In genomic region chr12:116280653-116281364, GRCm38 (mm10) we compare ENCODE assay signal across 8 mouse cellular contexts. TPM values are rescaled to one million over a fixed set of nuclear protein-coding genes. Genes with fewer than 3 reads are reported as not detected.
DNase-seq lines count a peak whose midpoint lies in the region; ATAC-seq and TF ChIP-seq lines count a peak whose summit lies in the region.

Gene Esyt2 (plus strand): TSS chr12:116281196.

- H3K79me2 ChIP-seq in CH12.LX (replicated peaks; ENCODE audit: control insufficient read depth, extremely low read depth, insufficient read depth, poor library complexity, severe bottlenecking), result peaks cover 3% of the 10 kb centered on the region; the same call in 1 of the 2 replicates

- ATAC-seq in forebrain, embryonic 11.5 days (replicated peaks; ENCODE audit: low FRiP score), result peak; percentile 97
- peak; percentile 94 for ATAC-seq in heart, embryonic 16.5 days (replicated peaks; ENCODE audit: extremely low read depth, insufficient read depth, low FRiP score)
- ATAC-seq in liver, embryonic 15.5 days (ENCODE audit: insufficient read depth), result peak; percentile 92
- peak; percentile 98 for ATAC-seq in neural tube, embryonic 12.5 days (ENCODE audit: low FRiP score, low read depth)

- no peaks in the 10 kb centered on the region for H3K36me3 ChIP-seq in CH12.LX (replicated peaks in 1 of 2; ENCODE audit: control insufficient read depth in 1 of 2, insufficient read depth in 1 of 2, low read length in 1 of 2)
- H3K36me3 ChIP-seq in forebrain, embryonic 11.5 days (ENCODE audit: control insufficient read depth, insufficient read depth, low read length), result no peaks in the 10 kb centered on the region
- H3K36me3 ChIP-seq in heart, embryonic 16.5 days (ENCODE audit: control insufficient read depth, insufficient read depth), result no peaks in the 10 kb centered on the region
- no peaks in the 10 kb centered on the region for H3K36me3 ChIP-seq in liver, embryonic 15.5 days (replicated peaks)
- H3K36me3 ChIP-seq in neural tube, embryonic 12.5 days, result no peaks in the 10 kb centered on the region

- peak; percentile 98 for DNase-seq in CH12.LX (ENCODE audit: extremely low read depth)
- peak; percentile 98 for DNase-seq in c-Kit-positive CD71-positive TER-119-negative erythroid progenitor cells, embryonic 14.5 days (ENCODE audit: low read depth)
- DNase-seq in forebrain, embryonic 11.5 days (ENCODE audit: low spot score), result peak; percentile 100
- DNase-seq in kidney, postnatal 36 days, result peak; percentile 100
- peak; percentile 99 for DNase-seq in telencephalon, adult 2 months (ENCODE audit: low read depth, low spot score)

- no peak; the same call in 1 of the 2 replicates for TF ChIP-seq EP300 in CH12.LX (IDR thresholded peaks at IDR 0.05; ENCODE audit: low read length)

- H3K27ac ChIP-seq in CH12.LX (ENCODE audit: insufficient read depth, low read depth), result peak within 1 kb of the TSS; percentile 73
- H3K27ac ChIP-seq in forebrain, embryonic 11.5 days (ENCODE audit: low read depth, low read length), result peak within 1 kb of the TSS; percentile 91
- H3K27ac ChIP-seq in heart, embryonic 16.5 days (ENCODE audit: low read length), result peak within 1 kb of the TSS; percentile 99
- H3K27ac ChIP-seq in liver, embryonic 15.5 days (replicated peaks), result peak within 1 kb of the TSS; percentile 98
- H3K27ac ChIP-seq in neural tube, embryonic 12.5 days, result peak within 1 kb of the TSS; percentile 93

- no peaks in the 10 kb centered on the region for H3K9me3 ChIP-seq in CH12.LX (replicated peaks; ENCODE audit: low read length)
- no peaks in the 10 kb centered on the region for H3K9me3 ChIP-seq in forebrain, embryonic 11.5 days (ENCODE audit: control insufficient read depth, low read length)
- no peaks in the 10 kb centered on the region for H3K9me3 ChIP-seq in heart, embryonic 16.5 days (replicated peaks; ENCODE audit: control insufficient read depth, low read length)
- H3K9me3 ChIP-seq in liver, embryonic 15.5 days (replicated peaks), result no peaks in the 10 kb centered on the region
- no peaks in the 10 kb centered on the region for H3K9me3 ChIP-seq in neural tube, embryonic 12.5 days

- TF ChIP-seq CTCF in CH12.LX (conservative IDR thresholded peaks at IDR 0.05 in 1 of 2, IDR thresholded peaks at IDR 0.05 in 1 of 2; ENCODE audit: low read depth in 2 of 2, low read length in 2 of 2), result peak in 1 of 2 experiments; percentile 57; a peak in 2 of 4 replicates

- peak; percentile 90 for TF ChIP-seq POLR2A in CH12.LX (IDR thresholded peaks at IDR 0.05; ENCODE audit: low read depth, low read length)

- peak within 1 kb of the TSS; percentile 64 for H3K4me2 ChIP-seq in CH12.LX (ENCODE audit: insufficient read depth, low read depth, poor library complexity, severe bottlenecking)
- H3K4me2 ChIP-seq in forebrain, embryonic 11.5 days (ENCODE audit: low read depth, low read length, severe bottlenecking), result peak within 1 kb of the TSS; percentile 98
- peak within 1 kb of the TSS; percentile 94 for H3K4me2 ChIP-seq in heart, embryonic 16.5 days (ENCODE audit: low read depth, low read length)
- peak within 1 kb of the TSS; percentile 77 for H3K4me2 ChIP-seq in liver, embryonic 15.5 days
- H3K4me2 ChIP-seq in neural tube, embryonic 12.5 days (replicated peaks), result peak within 1 kb of the TSS; percentile 93

- peaks cover 0 to 13% of the 10 kb centered on the region in 2 experiments; a peak in 3 of 4 replicates for H3K4me1 ChIP-seq in CH12.LX (ENCODE audit: control insufficient read depth in 1 of 2, insufficient read depth in 2 of 2)
- peaks cover 2% of the 10 kb centered on the region; the same call in 1 of the 2 replicates for H3K4me1 ChIP-seq in forebrain, embryonic 11.5 days (replicated peaks; ENCODE audit: control insufficient read depth, insufficient read depth, low read length)
- H3K4me1 ChIP-seq in heart, embryonic 16.5 days (ENCODE audit: control insufficient read depth, insufficient read depth, low read length), result peaks cover 5% of the 10 kb centered on the region; the same call in 1 of the 2 replicates
- H3K4me1 ChIP-seq in liver, embryonic 15.5 days (replicated peaks), result peaks cover 60% of the 10 kb centered on the region
- peaks cover 10% of the 10 kb centered on the region for H3K4me1 ChIP-seq in neural tube, embryonic 12.5 days

- peak within 1 kb of the TSS; percentile 82 for H3K9ac ChIP-seq in CH12.LX (ENCODE audit: insufficient read depth, low read depth)
- peak within 1 kb of the TSS; percentile 96 for H3K9ac ChIP-seq in forebrain, embryonic 11.5 days (ENCODE audit: low read length)
- H3K9ac ChIP-seq in heart, embryonic 16.5 days (ENCODE audit: low read length), result peak within 1 kb of the TSS; percentile 99
- peak within 1 kb of the TSS; percentile 99 for H3K9ac ChIP-seq in liver, embryonic 15.5 days
- peak within 1 kb of the TSS; percentile 90 for H3K9ac ChIP-seq in neural tube, embryonic 12.5 days

- in situ Hi-C loops in CH12.LX (cut with MboI; ENCODE audit: low pct_ligation_motif_present, low pct_unique_long_range_greater_than_20kb, low sequenced_read_pairs), result loop anchor here (25.0 kb wide), 1 partner anchor 131 kb away; the partner anchor contains the start of gene Ncapg2

- under 1% methylated on average over 62 of the region's 68 CpGs for WGBS in forebrain, embryonic 11.5 days
- WGBS in heart, embryonic 16.5 days, result under 1% methylated on average over 68 of the region's 68 CpGs
- WGBS in liver, embryonic 15.5 days (ENCODE audit: insufficient replicate concordance), result under 1% methylated on average over 66 of the region's 68 CpGs
- WGBS in neural tube, embryonic 12.5 days, result under 1% methylated on average over 67 of the region's 68 CpGs

- H3K27me3 ChIP-seq in CH12.LX (replicated peaks), result no peaks in the 10 kb centered on the region
- H3K27me3 ChIP-seq in forebrain, embryonic 11.5 days (ENCODE audit: control insufficient read depth, insufficient read depth, low read length), result no peaks in the 10 kb centered on the region
- H3K27me3 ChIP-seq in heart, embryonic 16.5 days (ENCODE audit: control insufficient read depth, insufficient read depth, low read length), result no peaks in the 10 kb centered on the region
- H3K27me3 ChIP-seq in liver, embryonic 15.5 days, result no peaks in the 10 kb centered on the region
- H3K27me3 ChIP-seq in neural tube, embryonic 12.5 days (replicated peaks), result no peaks in the 10 kb centered on the region

- peak within 1 kb of the TSS; percentile 85 to 95 (median 91) for H3K4me3 ChIP-seq in CH12.LX (replicated peaks in 1 of 3; ENCODE audit: low read depth in 2 of 3, low read length in 2 of 3, poor library complexity in 1 of 3)
- H3K4me3 ChIP-seq in forebrain, embryonic 11.5 days (ENCODE audit: low read depth, low read length), result peak within 1 kb of the TSS; percentile 96
- peak within 1 kb of the TSS; percentile 98 for H3K4me3 ChIP-seq in heart, embryonic 16.5 days (ENCODE audit: low read length)
- peak within 1 kb of the TSS; percentile 99 for H3K4me3 ChIP-seq in liver, embryonic 15.5 days (replicated peaks)
- peak within 1 kb of the TSS; percentile 79 for H3K4me3 ChIP-seq in neural tube, embryonic 12.5 days

- TF ChIP-seq RAD21 in CH12.LX (IDR thresholded peaks at IDR 0.05; ENCODE audit: low read depth, low read length), result peak; percentile 41

- dilution Hi-C loops in CH12.LX (cut with MboI; ENCODE audit: extremely low pct_ligation_motif_present, extremely low pct_unique_long_range_greater_than_20kb, low sequenced_read_pairs), result no loop called here

TF ChIP-seq in CH12.LX, 34 proteins besides CTCF, POLR2A, EP300 and RAD21 (continues in another document):
- TF ChIP-seq MAX (IDR thresholded peaks at IDR 0.05; ENCODE audit: low read length) (peak; percentile 43; the same call in 1 of the 2 replicates), PAX5 (IDR thresholded peaks at IDR 0.05; ENCODE audit: low read length) (no peak), TBP (conservative IDR thresholded peaks at IDR 0.05; ENCODE audit: low read depth, low read length) (0 out of 2 replicates have a peak, but pooled peaks have one; percentile 48), GABPA (IDR thresholded peaks at IDR 0.05; ENCODE audit: insufficient replicate concordance, low read depth, low read length) (peak; percentile 80), JUN (IDR thresholded peaks at IDR 0.05; ENCODE audit: insufficient read depth, low read depth, low read length) (no peak), ZMIZ1 (IDR thresholded peaks at IDR 0.05; ENCODE audit: low read depth, low read length) (peak; percentile 39), ZC3H11A (IDR thresholded peaks at IDR 0.05; ENCODE audit: low read depth, low read length) (no peak), KAT2A (IDR thresholded peaks at IDR 0.05; ENCODE audit: insufficient replicate concordance, low read length) (peak; percentile 72; the same call in 1 of the 2 replicates), ELF1 (IDR thresholded peaks at IDR 0.05; ENCODE audit: low read depth, low read length) (peak; percentile 82), NRF1 (IDR thresholded peaks at IDR 0.05; ENCODE audit: low read depth, low read length) (peak; percentile 67), JUND (conservative IDR thresholded peaks at IDR 0.05; ENCODE audit: low read depth, low read length) (no peak), SIN3A (IDR thresholded peaks at IDR 0.05; ENCODE audit: low read length) (peak; percentile 95), SMC3 (IDR thresholded peaks at IDR 0.05; ENCODE audit: low read depth, low read length) (peak; percentile 7; the same call in 1 of the 2 replicates), MXI1 (IDR thresholded peaks at IDR 0.05; ENCODE audit: low read depth, low read length) (peak; percentile 78; the same call in 1 of the 2 replicates), ETS1 (conservative IDR thresholded peaks at IDR 0.05; ENCODE audit: low read depth, low read length) (peak; percentile 68), POLR2AphosphoS2 (IDR thresholded peaks at IDR 0.05; ENCODE audit: low read depth, low read length) (0 out of 2 replicates have a peak, but pooled peaks have one; percentile 34), TCF12 (IDR thresholded peaks at IDR 0.05; ENCODE audit: low read depth, low read length) (peak; percentile 90), CHD1 (IDR thresholded peaks at IDR 0.05; ENCODE audit: low read depth, low read length) (no peak), NELFE (IDR thresholded peaks at IDR 0.05; ENCODE audit: low read depth, low read length) (peak; percentile 89; the same call in 1 of the 2 replicates), IRF4 (IDR thresholded peaks at IDR 0.05; ENCODE audit: low read depth, low read length) (peak; percentile 69; the same call in 1 of the 2 replicates), MAZ (IDR thresholded peaks at IDR 0.05; ENCODE audit: low read depth, low read length) (peak; percentile 98)

RNA-seq across cellular contexts. Expression of gene Esyt2, which starts in this region (rescaled TPM):
- 7.4 and 8.2 TPM in 2 replicates for total RNA-seq in CH12.LX (2012; rRNA removed)
- total RNA-seq in CH12.LX (2014; rRNA removed), result 12.8 and 14.7 TPM in 2 replicates
- 6.7 and 6.9 TPM in 2 replicates for polyA plus RNA-seq in CH12.LX (2012; ENCODE audit: insufficient read length, low read depth)
- polyA plus RNA-seq in forebrain, embryonic 11.5 days (2014; fragmentation: Nextera tagmentation; extraction: Ambion mirVana), result 19.1 and 20.8 TPM in 2 replicates
- polyA plus RNA-seq in heart, embryonic 16.5 days (2015; fragmentation: Nextera tagmentation; extraction: Ambion mirVana), result 11.7 TPM in 2 replicates
- polyA plus RNA-seq in liver, embryonic 15.5 days (2015; fragmentation: Nextera tagmentation; extraction: Ambion mirVana), result 9.0 and 11.6 TPM in 2 replicates
- polyA plus RNA-seq in neural tube, embryonic 12.5 days (2016; fragmentation: Nextera tagmentation; extraction: Ambion mirVana), result 15.6 and 18.2 TPM in 2 replicates

Comparison
In these comparisons a context has a peak if more than half of its experiments do, and no peak if none do; other contexts are left out.
1. Peak in every context shown above with its lines: DNase-seq, ATAC-seq, H3K4me3 ChIP-seq and H3K27ac ChIP-seq.